19 mouse cellular contexts compared by ENCODE assay signal in genomic region chr6:101328514-101328913, GRCm38 (mm10). TPM values are rescaled to one million over a fixed set of nuclear protein-coding genes. Genes with fewer than 3 reads are reported as not detected.
A peak's percentile ranks its signal among the peaks of the same experiment; 100 is the strongest.
DNase-seq lines count a peak whose midpoint lies in the region; ATAC-seq and TF ChIP-seq lines count a peak whose summit lies in the region.
"Had no signal": no experiment of that assay in that cellular context is flagged by ENCODE, and none has a peak within 500 bp of the region (broad histone marks: within the 10 kb centered on the region; RNA-seq: fewer than 3 reads in every experiment).

No protein-coding gene starts in this region.

- peak in 1 of 2 experiments; percentile 20 for DNase-seq in heart, adult 2 months
- no peak for DNase-seq in heart, postnatal 25 days (ENCODE audit: low spot score)
- DNase-seq in lung, postnatal 4 days = no peak
- DNase-seq in adipocyte (ENCODE audit: low spot score) = peak; percentile 33
- DNase-seq in midbrain, embryonic 14.5 days = no peak
- no peak for DNase-seq in hindbrain, embryonic 10.5 days (ENCODE audit: low spot score)
- DNase-seq: cerebellum, adult 11 months; cerebellum, postnatal 36 days; gastrocnemius, postnatal 36 days; kidney, adult 11 months; kidney, postnatal 36 days; spleen, adult 18-20 months had no signal

- H3K36me3 ChIP-seq in heart, adult 2 months (ENCODE audit: control insufficient read depth, insufficient read depth, low read length) = peaks cover 4% of the 10 kb centered on the region; the same call in 1 of the 2 replicates
- H3K36me3 ChIP-seq in lung, embryonic 15.5 days = no peaks in the 10 kb centered on the region
- H3K36me3 ChIP-seq in midbrain, embryonic 14.5 days (ENCODE audit: control insufficient read depth, insufficient read depth, low read length) = no peaks in the 10 kb centered on the region
- no peaks in the 10 kb centered on the region for H3K36me3 ChIP-seq in hindbrain, embryonic 10.5 days
- H3K36me3 ChIP-seq: G1E; neural tube, embryonic 15.5 days; stomach, embryonic 15.5 days had no signal

- no peak for TF ChIP-seq CTCF in heart, adult 2 months (IDR thresholded peaks at IDR 0.05)

- H3K79me2 ChIP-seq in heart, adult 2 months (replicated peaks; ENCODE audit: control insufficient read depth, insufficient read depth, low read length) = no peaks in the 10 kb centered on the region; the same call in 1 of the 2 replicates

- no peaks in the 10 kb centered on the region for H3K27me3 ChIP-seq in heart, adult 2 months (ENCODE audit: control insufficient read depth, insufficient read depth, low read length)
- no peaks in the 10 kb centered on the region for H3K27me3 ChIP-seq in lung, embryonic 15.5 days
- no peaks in the 10 kb centered on the region for H3K27me3 ChIP-seq in midbrain, embryonic 14.5 days (ENCODE audit: control insufficient read depth, insufficient read depth, low read length)
- no peaks in the 10 kb centered on the region for H3K27me3 ChIP-seq in hindbrain, embryonic 10.5 days (ENCODE audit: insufficient read depth, poor library complexity, severe bottlenecking)
- H3K27me3 ChIP-seq: neural tube, embryonic 15.5 days; stomach, embryonic 15.5 days had no signal

- no peak overlapping the region for H3K9ac ChIP-seq in heart, adult 2 months (ENCODE audit: low read depth, low read length)
- no peak overlapping the region for H3K9ac ChIP-seq in lung, embryonic 15.5 days
- H3K9ac ChIP-seq in midbrain, embryonic 14.5 days (replicated peaks; ENCODE audit: low read length) = no peak overlapping the region
- H3K9ac ChIP-seq: hindbrain, embryonic 14.5 days; liver, embryonic 14.5 days; neural tube, embryonic 15.5 days; stomach, embryonic 15.5 days had no signal

- WGBS in heart, adult 2 months = 30% methylated on average over 6 of the region's 6 CpGs
- 24% methylated on average over 6 of the region's 6 CpGs for WGBS in lung, embryonic 15.5 days
- WGBS in midbrain, embryonic 14.5 days = 69% methylated on average over 6 of the region's 6 CpGs
- 69% methylated on average over 6 of the region's 6 CpGs for WGBS in hindbrain, embryonic 10.5 days

- no peak for TF ChIP-seq EP300 in heart, adult 2 months (IDR thresholded peaks at IDR 0.05; ENCODE audit: insufficient read depth, low read depth, low read length)

- peaks cover 18% of the 10 kb centered on the region for H3K4me1 ChIP-seq in heart, adult 2 months (ENCODE audit: control insufficient read depth, insufficient read depth, low read length)
- H3K4me1 ChIP-seq in lung, embryonic 15.5 days = peaks cover 51% of the 10 kb centered on the region
- H3K4me1 ChIP-seq in midbrain, embryonic 14.5 days (ENCODE audit: control insufficient read depth, insufficient read depth, low read length) = 0 out of 2 replicates have a peak, but pooled peaks cover 3% of the 10 kb centered on the region
- peaks cover 42% of the 10 kb centered on the region for H3K4me1 ChIP-seq in hindbrain, embryonic 10.5 days (replicated peaks)

- no peak overlapping the region for H3K4me3 ChIP-seq in heart, adult 2 months
- no peak overlapping the region for H3K4me3 ChIP-seq in lung, embryonic 15.5 days
- no peak overlapping the region for H3K4me3 ChIP-seq in midbrain, embryonic 14.5 days (replicated peaks; ENCODE audit: low read depth, low read length)
- H3K4me3 ChIP-seq in hindbrain, embryonic 10.5 days = no peak overlapping the region
- H3K4me3 ChIP-seq: neural tube, embryonic 15.5 days; stomach, embryonic 15.5 days had no signal

- peak overlapping the region; percentile 81 for H3K27ac ChIP-seq in heart, adult 2 months
- no peak overlapping the region for H3K27ac ChIP-seq in lung, embryonic 15.5 days
- H3K27ac ChIP-seq in midbrain, embryonic 14.5 days (replicated peaks; ENCODE audit: low read depth, low read length) = no peak overlapping the region
- H3K27ac ChIP-seq in hindbrain, embryonic 10.5 days = no peak overlapping the region
- H3K27ac ChIP-seq: hindbrain, embryonic 14.5 days; liver, embryonic 14.5 days; neural tube, embryonic 15.5 days; stomach, embryonic 15.5 days had no signal

- no peaks in the 10 kb centered on the region for H3K9me3 ChIP-seq in lung, embryonic 15.5 days
- H3K9me3 ChIP-seq in midbrain, embryonic 14.5 days (ENCODE audit: control insufficient read depth, low read length) = no peaks in the 10 kb centered on the region
- no peaks in the 10 kb centered on the region for H3K9me3 ChIP-seq in hindbrain, embryonic 10.5 days
- H3K9me3 ChIP-seq: neural tube, embryonic 15.5 days; stomach, embryonic 15.5 days had no signal

- H3K4me2 ChIP-seq in lung, embryonic 15.5 days = no peak overlapping the region
- H3K4me2 ChIP-seq in midbrain, embryonic 14.5 days (ENCODE audit: low read length) = no peak overlapping the region
- H3K4me2 ChIP-seq: hindbrain, embryonic 14.5 days; neural tube, embryonic 15.5 days; stomach, embryonic 15.5 days had no signal

- no peak for TF ChIP-seq POLR2A in heart, adult 2 months (IDR thresholded peaks at IDR 0.05; ENCODE audit: insufficient read depth, low read depth, low read length)

- ATAC-seq in lung, embryonic 15.5 days (ENCODE audit: borderline replicate concordance, extremely low read depth, low FRiP score, low TSS enrichment) = peak; percentile 20; the same call in 1 of the 2 replicates
- ATAC-seq in megakaryocyte progenitor cell, adult 5-6 weeks (replicated peaks; ENCODE audit: poor library complexity) = peak; percentile 77
- ATAC-seq in midbrain, embryonic 14.5 days (ENCODE audit: low FRiP score, low TSS enrichment) = no peak

- intact Hi-C loops in heart, adult 2 months (cut with DNase I) = loop anchor here (5.0 kb wide), 2 partner anchors 34 to 56 kb away; no protein-coding TSS in a partner anchor
- intact Hi-C loops in heart, postnatal 25 days (cut with DNase I) = loop anchor here (5.0 kb wide), 1 partner anchor 39 kb away; no protein-coding TSS in a partner anchor

RNA-seq across cellular contexts. Expression of gene Pdzrn3, which starts 49.2 kb away (rescaled TPM):
- total RNA-seq in heart, adult 2 months (2021) = 10 to 100 TPM; 28.7 to 32.2 TPM
- polyA plus RNA-seq in heart, adult 2 months (2012; rRNA removed) = 19.3 and 21.8 TPM in 2 replicates
- total RNA-seq in heart, postnatal 25 days (2021) = 10 to 100 TPM; 28.6 to 35.5 TPM
- 9.7 and 11.0 TPM in 2 replicates for polyA plus RNA-seq in lung, embryonic 15.5 days (2015; fragmentation: Nextera tagmentation; extraction: Ambion mirVana)
- not detected in 2 replicates for total RNA-seq in megakaryocyte progenitor cell, adult 5-6 weeks (2015)
- 0.08 TPM in 1 of 2 replicates, not detected in the other for total RNA-seq in megakaryocyte progenitor cell, adult 5-6 weeks (2017)
- 14.5 and 20.6 TPM in 2 replicates for polyA plus RNA-seq in midbrain, embryonic 14.5 days (2014; fragmentation: Nextera tagmentation; extraction: Ambion mirVana)
- polyA plus RNA-seq in hindbrain, embryonic 10.5 days (2016; fragmentation: Nextera tagmentation; extraction: Ambion mirVana) = 6.7 and 13.2 TPM in 2 replicates
- polyA plus RNA-seq: G1E had no signal
